Mouse (Mus musculus) bone marrow, adult 2 months (tissue): Measurements from ENCODE around the gene Ptprn.

ENCODE experiments used
- CTCF ChIP-seq: fragments of 200-500 bp; IDR thresholded peaks from 2 replicates; pipeline ENCODE4 v1.5.1; 2011; ENCODE audit warnings: low read length, control low read depth; ENCODE audit not compliant: control insufficient read depth, insufficient read depth
- POLR2A ChIP-seq: fragments of 200-500 bp; IDR thresholded peaks from 2 replicates; pipeline ENCODE4 v1.6.1; 2011; ENCODE audit warnings: low read depth, mild to moderate bottlenecking, control low read depth, low read length, borderline replicate concordance; ENCODE audit not compliant: control insufficient read depth

GRCm38 (mm10) chr1:75304662-75305061, 40.4 kb upstream of the Ptprn start:
- TF ChIP-seq CTCF: no peak
- TF ChIP-seq POLR2A: no peak
